Mouse (Mus musculus) monocyte, adult 59 days (primary cell): ENCODE measurements around the gene Dynlt1a. TPM values are rescaled to one million over a fixed set of nuclear protein-coding genes. Genes with fewer than 3 reads are reported as not detected.

Source experiments
- total RNA-seq, 2 experiments: library from RNA; stranded (reverse); gene quantifications; one replicate each; pipeline ENCODE4 v1.2.4; 2023

Dynlt1a gene
- 1 to 10 TPM; 5.5 to 7.3 TPM for total RNA-seq

GRCm38 (mm10) chr17:6317339-6317985 is at the start of gene Dynlt1a:
Gene Dynlt1a (minus strand): TSS chr17:6317500.

GRCm38 (mm10) chr17:6256400-6257069 is 60.8 kb downstream of the Dynlt1a start, which contains the start of gene Tmem181a:
Gene Tmem181a (plus strand): TSS chr17:6256860.

Other genes with a start within 250 kb of the Dynlt1a start
- gene Serac1, start 237.8 kb downstream of the Dynlt1a start, total RNA-seq, result 1 to 10 TPM; 4.6 to 4.7 TPM
- gene Gtf2h5, start 237.7 kb downstream of the Dynlt1a start, total RNA-seq, result 10 to 100 TPM; 37.5 to 43.7 TPM
- 10 to 100 TPM; 42.0 to 57.0 TPM for gene Tulp4, start 211.1 kb downstream of the Dynlt1a start, total RNA-seq
- gene Tmem181a, start 60.6 kb downstream of the Dynlt1a start, total RNA-seq, result 1 to 10 TPM; 7.7 to 9.8 TPM
- gene Dynlt1b, start 112.6 kb upstream of the Dynlt1a start, total RNA-seq, result 100 to 1,000 TPM; 178 to 183 TPM